Mouse (Mus musculus) CD4-positive, CD25-positive, alpha-beta regulatory T cell, adult 2 months (primary cell): ENCODE data around the gene Smim8.
A peak's percentile ranks its signal among the peaks of the same experiment; 100 is the strongest.
"Not testable (repeated sequence)": the region's sequence is repeated elsewhere in the genome, so short reads cannot be mapped to it uniquely, and the experiment has no call there.

Experiments
- DNase-seq: peaks from one replicate; pipeline ENCODE4 v3.0.0-alpha.2; 2012; ENCODE audit warnings: low read depth, low spot score

The Smim8 gene

DNA sequence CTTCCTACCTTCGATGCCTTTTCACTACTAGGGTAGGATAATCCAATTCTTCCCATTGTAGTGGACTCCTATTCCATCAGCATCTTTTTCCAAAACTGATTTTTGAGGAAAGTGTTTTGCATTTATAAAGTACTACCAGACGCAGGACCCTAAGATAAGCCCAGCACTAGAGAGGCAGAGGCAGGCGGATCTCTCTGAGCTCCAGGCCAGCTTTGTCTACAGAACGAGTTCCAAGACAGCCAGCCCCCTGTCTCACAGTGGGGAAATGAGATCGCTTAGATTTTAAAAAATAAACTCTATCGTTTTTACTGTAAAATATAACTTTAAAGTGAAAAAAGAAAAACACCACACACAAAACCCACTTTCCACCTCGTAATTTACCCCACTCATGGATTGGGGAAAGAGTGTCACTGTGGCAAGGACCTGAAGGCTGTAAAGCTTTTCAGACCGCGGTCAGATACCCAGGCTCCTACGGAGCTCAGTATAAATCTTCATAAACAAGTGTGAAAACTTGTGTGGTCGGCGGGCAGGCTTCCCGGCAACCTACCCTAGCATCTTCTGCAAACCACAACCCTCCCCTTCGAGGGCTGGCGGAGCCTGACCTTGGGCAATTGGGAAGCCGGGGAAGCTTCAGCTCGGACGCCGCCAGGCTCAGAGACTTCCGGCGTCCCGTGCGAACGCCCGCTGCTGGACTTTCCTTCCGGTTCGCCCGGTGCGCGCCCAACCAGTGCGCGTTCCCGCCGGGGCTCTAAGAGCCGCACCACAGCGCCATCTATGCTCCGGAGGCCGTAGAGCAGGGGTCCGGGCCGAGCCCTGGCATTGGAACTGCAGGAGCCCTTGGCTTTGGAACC is at the start of gene Smim8:
Gene Smim8 (minus strand): TSS at position 747 of the 851 bp plus-strand sequence.
- peak; percentile 94 for DNase-seq

DNA sequence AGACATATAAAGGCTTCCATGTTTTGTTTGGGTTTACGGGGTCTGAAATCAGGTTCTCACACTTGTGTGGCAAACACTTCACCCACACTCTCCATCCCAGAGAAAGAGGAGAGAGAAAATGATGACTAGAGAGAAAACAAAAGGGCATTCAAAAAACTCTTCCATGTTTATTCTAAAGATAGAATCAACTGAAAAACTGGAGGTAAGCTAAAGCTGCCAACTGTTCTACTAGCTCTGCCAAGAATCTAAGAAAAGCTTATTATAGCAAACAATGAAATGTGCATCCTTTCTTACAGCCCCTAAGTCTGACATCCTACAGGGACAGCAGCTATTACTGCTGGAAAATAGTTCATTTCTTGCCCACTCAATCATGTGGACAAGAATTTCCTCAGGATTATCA is 45.7 kb upstream of the Smim8 start:
- no peak for DNase-seq

DNA sequence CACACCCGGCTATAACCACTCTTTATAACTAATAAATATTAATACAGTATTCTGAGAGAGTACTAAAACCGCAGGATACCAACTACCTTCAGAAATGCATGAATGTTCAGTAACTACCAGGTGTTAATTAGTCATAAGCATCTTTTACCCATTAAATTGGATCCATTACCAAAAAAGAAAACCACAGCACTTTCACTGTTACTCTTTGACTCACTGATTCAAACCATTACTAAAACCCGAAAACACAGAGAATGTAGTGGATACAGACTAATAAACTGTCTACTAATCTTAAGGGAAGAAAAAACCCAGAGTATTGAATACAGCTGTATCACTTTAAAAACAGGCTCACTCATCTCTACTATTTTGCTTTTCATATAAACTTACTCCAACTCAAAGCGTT is 41.7 kb upstream of the Smim8 start:
- DNase-seq, result no peak

DNA sequence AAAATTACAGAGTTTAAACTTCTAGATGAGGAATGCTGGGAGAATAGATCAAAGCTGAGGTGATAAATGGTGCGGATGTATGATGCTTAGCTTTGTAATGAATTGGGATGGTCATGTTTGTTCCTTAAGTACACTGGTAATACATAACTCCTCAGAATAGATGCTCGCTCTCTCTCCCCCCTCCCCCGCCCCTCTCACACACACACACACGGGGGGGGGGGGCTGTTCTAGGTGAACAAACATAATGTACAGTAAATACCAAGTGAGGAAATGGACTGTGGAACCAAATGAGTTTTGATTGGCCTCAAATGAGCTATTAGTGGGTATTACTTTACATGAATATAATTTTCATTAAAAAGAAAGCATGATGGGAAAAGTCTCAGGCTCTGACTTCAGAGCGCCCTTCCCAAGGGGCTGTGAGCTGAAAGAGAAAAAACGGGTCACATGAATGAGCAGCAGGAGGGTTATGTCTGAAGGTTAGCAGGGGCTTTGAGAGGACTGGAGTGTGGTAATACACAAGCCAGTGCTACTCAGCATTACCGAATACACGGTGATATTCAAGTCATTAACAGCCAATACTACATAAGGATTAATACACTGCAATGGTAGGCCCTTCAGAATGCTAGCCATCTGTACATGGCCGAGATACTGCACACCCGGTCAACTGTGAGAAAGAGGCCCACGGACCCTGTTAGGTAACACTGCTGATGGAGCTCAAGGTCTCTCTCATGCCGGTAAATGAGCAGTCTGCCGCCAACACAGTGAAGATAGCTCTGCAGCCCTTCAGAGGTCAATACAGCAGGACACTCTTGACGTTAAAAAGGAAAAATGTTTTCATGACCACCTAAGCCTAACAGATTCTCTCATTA is 23.2 kb upstream of the Smim8 start:
- no peak for DNase-seq

DNA sequence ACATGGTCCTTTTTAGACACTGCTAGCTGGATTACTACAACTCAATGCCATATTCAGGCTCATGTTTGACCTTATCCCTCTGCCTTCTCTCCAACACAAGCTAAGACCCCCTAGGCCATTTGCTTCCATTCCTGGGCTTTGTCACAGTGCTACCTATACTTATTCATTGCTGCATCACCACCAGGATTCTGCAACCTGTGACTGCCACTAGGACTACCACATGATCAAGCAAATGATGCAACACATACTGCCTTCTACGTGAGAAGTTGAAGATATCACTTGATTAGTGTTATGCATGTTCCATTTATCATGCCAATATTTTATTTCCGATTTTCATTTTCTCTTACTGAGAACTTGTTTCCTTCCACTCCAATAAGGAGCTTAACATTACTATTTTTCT is 19.8 kb upstream of the Smim8 start:
- DNase-seq, result no peak

GRCm38 (mm10) chr4:34797294-34797983 is 19.2 kb upstream of the Smim8 start:
- DNase-seq, result no peak

GRCm38 (mm10) chr4:34796294-34796693 is 18.1 kb upstream of the Smim8 start:
- no peak for DNase-seq

GRCm38 (mm10) chr4:34786476-34786875 is 8.3 kb upstream of the Smim8 start:
- no peak for DNase-seq

- no peak for DNase-seq
Measured at GRCm38 (mm10) chr4:34785646-34786045, 7.4 kb upstream of the Smim8 start.

DNA sequence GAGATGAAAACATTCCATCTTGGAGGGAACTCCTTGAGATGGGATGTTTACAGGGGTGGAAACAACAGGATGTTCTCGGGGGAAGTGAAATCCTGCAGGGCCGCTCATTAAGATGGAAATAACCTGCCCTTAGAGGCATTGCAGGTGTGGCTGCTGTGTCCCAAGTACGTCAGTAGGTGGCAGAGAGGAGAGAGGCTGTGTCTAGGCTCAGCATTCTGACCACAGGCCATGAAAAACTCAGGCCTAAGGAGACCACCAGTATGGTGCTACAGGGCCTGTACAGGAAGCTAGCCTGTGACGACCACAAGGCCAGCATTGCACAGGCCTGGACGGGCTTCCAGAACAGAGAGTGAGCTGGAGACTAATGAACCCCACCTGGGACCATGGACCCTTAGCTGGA is 6.6 kb upstream of the Smim8 start:
- peak; percentile 25 for DNase-seq

DNA sequence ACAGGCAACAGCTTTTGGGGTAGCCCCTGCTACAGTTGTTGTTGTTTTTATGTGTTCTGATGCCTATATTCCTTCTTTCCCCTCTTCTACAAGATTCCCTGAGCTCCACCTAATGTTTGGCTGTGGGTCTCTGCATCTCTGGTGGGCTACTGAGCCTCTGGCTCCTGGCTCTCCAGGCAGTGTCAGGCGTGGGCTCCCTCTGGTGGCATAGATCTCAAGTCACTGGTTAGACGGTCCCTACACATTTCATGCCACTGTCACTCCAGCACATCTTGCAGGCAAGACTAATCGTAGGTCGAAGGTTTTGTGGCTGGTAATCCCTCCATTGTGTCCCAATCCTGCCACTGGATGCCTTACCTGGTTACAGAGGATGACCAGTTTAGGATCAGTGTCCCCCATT is 4.5 kb upstream of the Smim8 start:
- peak; percentile 62 for DNase-seq

DNA sequence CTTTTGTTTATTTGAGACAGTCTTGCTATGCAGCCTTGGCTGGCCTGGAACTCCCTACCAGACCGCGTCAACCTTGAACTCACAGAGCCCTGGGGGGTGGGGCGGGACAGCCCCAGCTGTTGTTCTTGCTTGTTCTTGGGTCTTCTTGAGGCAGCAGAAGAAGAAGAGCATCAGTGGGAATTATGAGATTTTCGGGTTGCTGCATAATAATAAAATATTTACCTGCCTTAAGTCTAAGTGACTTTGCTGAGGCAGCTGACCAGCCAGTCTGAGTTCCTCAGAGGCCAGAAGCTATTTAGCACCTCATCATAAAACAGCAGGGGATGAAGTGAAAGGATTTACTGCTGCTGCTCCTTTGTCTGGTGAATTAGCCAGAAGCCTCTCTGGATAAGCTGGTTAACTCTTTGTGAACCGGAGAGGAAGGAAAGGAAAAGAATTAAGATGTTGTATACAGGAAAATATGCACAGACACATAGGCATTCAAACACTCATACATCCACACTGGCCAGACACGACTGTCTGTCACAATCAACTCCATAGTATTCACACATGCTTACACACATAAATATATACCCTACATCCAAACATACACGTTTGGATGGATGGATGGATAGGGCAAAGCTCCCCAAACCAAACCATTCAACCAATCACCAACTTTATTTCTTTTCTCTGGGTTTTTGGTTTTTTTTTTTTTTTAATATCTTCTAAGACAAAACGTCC is 6.4 kb downstream of the Smim8 start:
- DNase-seq, result no peak

DNA sequence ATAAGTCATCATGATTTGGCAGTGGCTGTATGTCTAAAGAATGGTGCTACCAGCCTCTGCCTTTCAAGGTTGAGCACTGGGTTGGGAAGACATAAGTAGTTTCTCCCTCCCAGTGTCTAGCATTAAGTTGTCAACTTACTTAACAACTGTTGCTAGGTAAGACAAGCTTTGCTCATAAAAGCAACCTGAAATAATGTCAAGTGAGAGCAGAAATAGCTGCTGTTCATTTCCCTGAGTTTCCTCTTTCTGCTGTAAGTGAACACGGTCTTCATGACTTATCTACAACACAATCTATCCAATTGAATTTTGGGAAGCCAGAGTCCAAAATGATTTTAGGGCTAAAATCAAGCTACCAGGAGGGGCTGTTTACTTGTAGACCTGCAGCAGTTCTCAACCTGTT is 22.1 kb downstream of the Smim8 start, which contains the start of gene Gm136:
Gene Gm136 (minus strand): TSS at position 101 of the 400 bp plus-strand sequence.
- no peak for DNase-seq

DNA sequence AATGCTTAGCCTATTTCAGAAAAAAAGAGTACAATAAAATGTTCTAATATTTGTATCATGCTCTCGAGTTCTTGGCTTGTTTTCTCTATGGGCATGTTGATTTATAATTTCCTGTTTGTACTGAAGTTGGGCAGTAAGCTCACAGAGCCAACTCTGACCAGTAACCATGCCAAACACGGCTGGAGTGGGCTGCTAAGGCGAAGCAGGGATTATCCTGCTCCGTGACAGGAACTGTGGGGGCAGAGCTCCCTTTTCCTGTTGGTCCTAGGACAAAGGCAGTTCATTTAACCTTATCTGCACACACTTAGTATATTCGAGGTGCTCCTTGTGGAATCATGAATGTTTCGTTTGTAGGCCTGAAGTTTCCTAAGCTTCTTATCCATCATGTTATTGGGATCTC is 29.0 kb downstream of the Smim8 start:
- DNase-seq, result no peak

DNA sequence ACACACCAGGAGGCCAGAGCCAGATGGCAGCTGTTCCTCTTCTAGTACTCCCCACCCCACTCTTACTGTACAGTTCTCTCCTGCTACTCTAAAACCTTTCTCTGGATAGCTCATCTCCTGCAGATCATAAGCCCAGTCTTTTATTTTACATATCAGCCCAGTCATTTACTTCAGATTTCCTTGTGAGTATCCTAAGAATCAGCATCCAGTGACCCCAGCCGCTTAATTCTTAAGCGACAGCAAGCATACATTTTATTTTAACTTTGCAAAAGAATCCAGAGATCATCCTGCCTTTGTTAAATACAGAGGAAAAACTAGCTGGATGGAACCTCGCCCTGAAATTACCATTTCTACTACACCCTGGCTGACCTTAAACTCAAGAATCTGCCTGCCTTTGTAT is 43.8 kb downstream of the Smim8 start:
- DNase-seq, result no peak

GRCm38 (mm10) chr4:34733415-34733814 is 44.8 kb downstream of the Smim8 start:
- DNase-seq, result peak; percentile 37

DNA sequence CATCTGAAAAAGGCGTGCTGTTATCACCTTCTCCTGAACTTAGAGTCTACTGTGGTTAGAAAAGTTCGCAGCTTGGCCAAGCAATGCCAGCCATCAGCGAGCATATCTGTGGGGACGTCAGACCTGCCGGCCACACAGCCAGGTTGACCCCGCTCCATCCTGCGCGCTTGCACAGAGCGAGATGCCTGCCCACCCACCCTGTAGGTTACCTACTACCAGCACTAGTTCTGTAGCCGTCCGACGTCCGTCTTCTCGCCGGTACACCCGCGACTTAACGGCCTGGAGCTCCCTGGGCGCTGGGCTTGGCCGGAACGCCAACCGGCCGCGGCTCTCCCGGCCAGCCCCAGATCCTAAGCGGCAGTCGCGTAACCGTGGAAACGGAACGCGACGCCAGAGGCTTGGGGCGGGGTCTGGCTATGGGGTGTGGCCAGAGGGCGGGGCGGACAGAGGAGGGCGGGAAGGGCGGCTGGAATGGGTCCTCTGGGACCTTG is 48.3 kb downstream of the Smim8 start, which contains the start of gene Cfap206:
Gene Cfap206 (minus strand): TSS at position 356 of the 491 bp plus-strand sequence.
- peak; percentile 26 for DNase-seq

GRCm38 (mm10) chr4:34725710-34726109 is 52.5 kb downstream of the Smim8 start:
- DNase-seq, result not testable (repeated sequence)

DNA sequence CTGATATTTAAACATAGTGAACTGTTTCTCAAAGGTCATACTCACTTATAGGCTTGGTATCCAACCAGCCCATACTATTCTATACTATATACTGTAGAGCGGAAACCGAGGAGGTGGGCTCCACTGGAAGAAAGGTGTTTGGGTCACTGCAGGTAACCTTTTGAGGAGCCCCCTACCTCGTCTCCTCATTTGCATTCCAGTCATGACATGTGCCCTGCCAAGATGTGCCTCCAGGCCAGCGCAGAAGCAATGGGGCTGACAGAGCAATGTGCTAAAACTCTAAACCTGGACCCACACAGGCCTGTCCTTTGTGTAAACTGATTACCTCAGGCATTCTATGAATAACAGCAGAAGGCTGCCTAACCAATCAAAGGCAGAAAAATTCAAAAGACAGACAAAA is 53.9 kb downstream of the Smim8 start:
- DNase-seq, result no peak

- DNase-seq, result no peak
Measured at GRCm38 (mm10) chr4:34723186-34723585, 55.0 kb downstream of the Smim8 start.
